Mouse (Mus musculus) intestine, postnatal 0 days (tissue): ENCODE measurements around the gene Gm35549. TPM values are rescaled to one million over a fixed set of nuclear protein-coding genes. Genes with fewer than 3 reads are reported as not detected.

Experiments used
- ATAC-seq: fragments of 200-750 bp; cut with Nextera tagmentation; 2 replicates; pipeline ENCODE4 v1.8.0; 2017; ENCODE audit warnings: mild to moderate bottlenecking, moderate TSS enrichment, moderate library complexity
- H3K27ac ChIP-seq: fragments of 300-500 bp; sonication (generic); 2 replicates; pipeline ENCODE4 v1.5.1; 2014; ENCODE audit warnings: mild to moderate bottlenecking, low read depth, low read length, moderate library complexity
- H3K27me3 ChIP-seq: fragments of 300-500 bp; sonication (generic); replicated peaks from 2 replicates; pipeline ENCODE4 v1.6.1; 2014; ENCODE audit warnings: low read length, mixed read lengths; ENCODE audit not compliant: control insufficient read depth, insufficient read depth
- H3K36me3 ChIP-seq: fragments of 300-500 bp; sonication (generic); 2 replicates; pipeline ENCODE4 v1.6.1; 2014; ENCODE audit warnings: mild to moderate bottlenecking, moderate library complexity; ENCODE audit not compliant: control insufficient read depth, insufficient read depth
- H3K4me1 ChIP-seq: fragments of 300-500 bp; sonication (generic); replicated peaks from 2 replicates; pipeline ENCODE4 v1.6.1; 2014; ENCODE audit warnings: antibody characterized with exemption, low read length, mixed read lengths; ENCODE audit not compliant: control insufficient read depth, insufficient read depth
- H3K4me2 ChIP-seq: fragments of 300-500 bp; sonication (generic); replicated peaks from 2 replicates; pipeline ENCODE4 v1.6.1; 2014; ENCODE audit warnings: low read depth, mild to moderate bottlenecking, moderate library complexity
- H3K4me3 ChIP-seq: fragments of 300-500 bp; sonication (generic); 2 replicates; pipeline ENCODE4 v1.5.1; 2014; ENCODE audit warnings: low read depth, low read length
- H3K9ac ChIP-seq: fragments of 300-500 bp; sonication (generic); 2 replicates; pipeline ENCODE4 v1.6.1; 2014; ENCODE audit warnings: mild to moderate bottlenecking, low read depth, low read length
- H3K9me3 ChIP-seq: fragments of 300-500 bp; sonication (generic); 2 replicates; pipeline ENCODE4 v1.6.1; 2016; ENCODE audit warnings: mixed run types; ENCODE audit not compliant: control insufficient read depth
- CTCF ChIP-seq: sonication (generic); IDR thresholded peaks from 2 replicates; pipeline ENCODE4 v1.5.1; 2016; ENCODE audit warnings: low read depth, mild to moderate bottlenecking, control low read depth, antibody characterized with exemption, moderate library complexity
- WGBS: fragments of 180-500 bp; shearing (Covaris S2); extraction: QIAGEN DNeasy Blood & Tissue Kit; methylation state at CpG from one replicate; pipeline ENCODE4 v1.1.7; 2014; 5-methylcytosine and 5-hydroxymethylcytosine counted together
- polyA plus RNA-seq: library from polyadenylated mRNA; unstranded; fragments of >200 nt; fragmentation: Nextera tagmentation; extraction: Ambion mirVana; gene quantifications from 2 replicates; pipeline ENCODE4 v1.2.1, GENCODE M21; 2015

Gm35549 gene
- polyA plus RNA-seq, result not detected in 2 replicates

DNA sequence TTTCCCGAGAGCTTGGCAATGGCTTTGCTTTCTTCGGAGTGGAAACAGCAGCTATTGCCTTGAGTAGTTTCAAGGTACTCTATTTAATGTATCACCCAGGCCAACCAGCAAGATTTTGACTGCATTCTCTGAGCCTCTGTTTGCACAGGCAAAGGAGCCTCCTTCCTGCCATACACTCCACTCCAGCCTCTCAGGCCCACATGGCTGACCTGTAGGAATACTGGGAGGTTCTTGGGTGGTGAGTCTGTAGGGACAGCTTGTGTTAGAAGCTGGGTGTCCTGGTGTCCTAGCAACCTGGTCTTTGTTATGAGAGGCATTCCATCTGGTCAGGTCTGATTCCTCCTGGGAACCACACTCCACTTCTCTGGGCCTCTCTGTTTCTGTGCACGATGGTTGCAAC lies at the start of gene Gm35549:
Gm35549 (minus strand) TSS at position 276 of the 400 bp plus-strand sequence.
- no peak within 1 kb of the TSS for H3K4me2 ChIP-seq
- 0 out of 2 replicates have a peak, but pooled peaks cover 4% of the 10 kb centered on the region for H3K36me3 ChIP-seq
- ATAC-seq, result peak; percentile 25; the same call in 1 of the 2 replicates
- no peak within 1 kb of the TSS for H3K27ac ChIP-seq
- H3K9ac ChIP-seq, result no peak within 1 kb of the TSS
- no peaks in the 10 kb centered on the region for H3K4me1 ChIP-seq
- no peak for TF ChIP-seq CTCF
- H3K27me3 ChIP-seq, result no peaks in the 10 kb centered on the region
- WGBS, result 54% methylated on average over 3 of the region's 3 CpGs
- no peak within 1 kb of the TSS for H3K4me3 ChIP-seq
- H3K9me3 ChIP-seq, result 0 out of 2 replicates have a peak, but pooled peaks cover 3% of the 10 kb centered on the region

DNA sequence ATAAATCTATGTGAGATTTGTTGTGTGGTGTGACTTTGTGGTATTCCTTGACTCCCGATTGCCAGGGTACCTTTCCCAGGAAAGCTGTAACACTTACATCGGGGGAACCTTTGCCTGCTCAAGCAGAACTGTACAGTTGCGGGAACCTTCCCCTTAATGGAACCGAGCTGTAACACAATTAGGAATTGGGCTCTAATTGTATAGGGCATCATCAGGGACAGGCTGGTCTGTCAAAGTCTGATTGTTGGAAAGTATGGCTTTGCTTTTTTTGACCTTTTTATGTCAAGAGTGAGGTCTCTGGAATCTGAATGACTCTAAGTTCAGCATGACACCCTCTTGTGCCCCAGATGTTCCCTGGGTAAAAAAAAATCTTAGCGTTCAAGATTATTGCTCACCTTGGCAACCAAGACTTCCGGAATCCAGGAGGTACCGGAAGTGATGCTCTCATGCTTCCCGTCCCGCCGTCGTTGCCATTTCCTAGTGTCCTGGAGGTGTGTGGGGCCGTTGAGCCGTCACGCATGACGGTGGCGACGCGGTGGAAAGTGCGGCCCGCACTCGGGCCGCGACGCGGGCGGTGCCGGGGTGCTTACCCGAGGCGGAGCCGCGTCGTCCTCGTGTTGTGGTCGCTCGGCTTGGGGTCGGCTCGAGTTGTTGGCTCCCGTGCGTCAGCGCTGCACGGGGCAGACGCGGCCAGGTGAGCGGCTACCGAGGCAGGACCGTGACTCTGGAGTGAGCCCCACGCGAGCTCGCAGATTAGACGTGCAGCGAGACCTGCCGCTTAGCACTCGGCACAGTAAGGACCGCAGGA lies 42.7 kb upstream of the Gm35549 start:
- ATAC-seq, result peak; percentile 90
- H3K4me2 ChIP-seq, result peak overlapping the region; percentile 94
- no peaks in the 10 kb centered on the region for H3K27me3 ChIP-seq
- peak overlapping the region; percentile 81 for H3K9ac ChIP-seq
- H3K9me3 ChIP-seq, result 0 out of 2 replicates have a peak, but pooled peaks cover 2% of the 10 kb centered on the region
- peak overlapping the region; percentile 37 for H3K27ac ChIP-seq
- WGBS, result 7% methylated on average over 54 of the region's 54 CpGs
- no peaks in the 10 kb centered on the region for H3K4me1 ChIP-seq
- no peak for TF ChIP-seq CTCF
- H3K4me3 ChIP-seq, result peak overlapping the region; percentile 55
- H3K36me3 ChIP-seq, result no peaks in the 10 kb centered on the region; the same call in 1 of the 2 replicates

DNA sequence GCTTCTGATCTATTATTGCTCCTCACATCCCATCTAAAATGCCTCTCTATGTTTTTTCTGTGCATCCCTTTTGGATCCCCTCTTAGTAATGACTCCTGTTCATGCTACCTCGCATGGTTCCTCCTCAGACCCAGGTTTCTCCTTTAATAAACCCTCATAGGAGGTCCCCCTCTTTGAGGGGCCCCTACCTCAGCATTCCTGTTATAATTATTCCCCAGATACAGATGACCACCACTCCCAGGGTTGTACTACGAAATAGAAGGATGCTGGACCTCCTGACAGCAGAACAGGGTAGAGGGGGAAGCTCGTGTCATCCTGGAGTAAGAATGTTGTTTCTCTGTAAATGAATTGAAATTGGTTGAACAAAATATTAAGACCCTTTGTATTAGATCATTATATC lies 41.5 kb upstream of the Gm35549 start, which contains the start of gene Zkscan7:
Zkscan7 (plus strand) TSS at position 301 of the 400 bp plus-strand sequence.
- no peak for ATAC-seq
- H3K9ac ChIP-seq, result no peak within 1 kb of the TSS
- WGBS, result 90% methylated on average over 3 of the region's 3 CpGs

DNA sequence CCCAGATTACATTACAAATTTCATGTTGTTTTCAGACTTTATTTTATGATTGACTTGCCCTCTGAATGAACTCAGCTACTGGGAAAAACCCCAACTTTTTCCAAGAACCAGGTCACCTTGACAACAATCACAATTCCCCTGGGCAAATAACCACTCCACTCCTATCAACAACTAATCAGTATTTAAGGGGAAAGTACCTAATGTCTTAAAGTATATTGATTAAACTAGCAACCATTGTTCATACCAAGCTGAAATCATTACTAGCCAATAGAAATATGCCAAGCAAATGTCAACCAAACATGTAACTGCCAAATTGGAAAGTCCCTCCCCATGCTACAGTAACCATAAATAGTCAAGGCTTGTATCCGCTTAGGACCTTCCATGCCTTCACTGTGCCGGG lies 31.3 kb upstream of the Gm35549 start:
- no peak for ATAC-seq
- 93% methylated on average over 2 of the region's 2 CpGs for WGBS
- no peak overlapping the region for H3K4me2 ChIP-seq
- H3K27me3 ChIP-seq, result no peaks in the 10 kb centered on the region
- no peak overlapping the region for H3K9ac ChIP-seq
- no peaks in the 10 kb centered on the region for H3K4me1 ChIP-seq
- no peaks in the 10 kb centered on the region for H3K36me3 ChIP-seq
- no peak overlapping the region for H3K27ac ChIP-seq
- no peak overlapping the region for H3K4me3 ChIP-seq
- no peaks in the 10 kb centered on the region for H3K9me3 ChIP-seq
- TF ChIP-seq CTCF, result no peak

More for the DNA sequence above, 41.5 kb upstream of the Gm35549 start, which contains the start of gene Zkscan7:
- H3K4me1 ChIP-seq, result no peaks in the 10 kb centered on the region
- H3K9me3 ChIP-seq, result 0 out of 2 replicates have a peak, but pooled peaks cover 2% of the 10 kb centered on the region
- H3K36me3 ChIP-seq, result no peaks in the 10 kb centered on the region; the same call in 1 of the 2 replicates
- no peak for TF ChIP-seq CTCF
- H3K4me2 ChIP-seq, result peak within 1 kb of the TSS; percentile 94
- no peak within 1 kb of the TSS for H3K27ac ChIP-seq
- peak within 1 kb of the TSS; percentile 55 for H3K4me3 ChIP-seq
- H3K27me3 ChIP-seq, result no peaks in the 10 kb centered on the region

DNA sequence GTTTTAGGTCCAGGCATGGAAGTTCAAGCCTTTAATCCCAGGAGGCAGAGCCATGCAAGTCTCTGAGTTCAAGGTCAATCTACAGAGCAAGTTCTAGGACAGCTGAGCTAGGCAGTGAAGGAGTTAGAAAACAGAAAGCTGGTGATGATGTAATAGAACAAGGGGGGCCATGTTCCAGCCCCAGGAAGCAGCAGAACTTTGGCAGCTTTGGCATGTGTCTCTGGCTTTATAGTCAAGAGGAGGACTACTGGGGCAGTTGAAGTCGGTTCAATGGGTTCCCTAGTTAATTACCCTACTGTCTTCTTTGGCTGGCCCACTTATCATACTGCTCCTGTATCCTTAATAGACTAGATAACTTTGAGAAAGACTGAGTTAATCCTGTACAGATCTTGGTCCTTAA lies 30.8 kb upstream of the Gm35549 start:
- WGBS, result 54% methylated on average over 1 of the region's 1 CpGs
- H3K4me1 ChIP-seq, result no peaks in the 10 kb centered on the region
- TF ChIP-seq CTCF, result no peak
- no peak overlapping the region for H3K9ac ChIP-seq
- ATAC-seq, result no peak
- no peak overlapping the region for H3K27ac ChIP-seq
- no peaks in the 10 kb centered on the region for H3K36me3 ChIP-seq
- H3K4me2 ChIP-seq, result no peak overlapping the region
- no peaks in the 10 kb centered on the region for H3K9me3 ChIP-seq
- H3K4me3 ChIP-seq, result no peak overlapping the region
- H3K27me3 ChIP-seq, result no peaks in the 10 kb centered on the region

DNA sequence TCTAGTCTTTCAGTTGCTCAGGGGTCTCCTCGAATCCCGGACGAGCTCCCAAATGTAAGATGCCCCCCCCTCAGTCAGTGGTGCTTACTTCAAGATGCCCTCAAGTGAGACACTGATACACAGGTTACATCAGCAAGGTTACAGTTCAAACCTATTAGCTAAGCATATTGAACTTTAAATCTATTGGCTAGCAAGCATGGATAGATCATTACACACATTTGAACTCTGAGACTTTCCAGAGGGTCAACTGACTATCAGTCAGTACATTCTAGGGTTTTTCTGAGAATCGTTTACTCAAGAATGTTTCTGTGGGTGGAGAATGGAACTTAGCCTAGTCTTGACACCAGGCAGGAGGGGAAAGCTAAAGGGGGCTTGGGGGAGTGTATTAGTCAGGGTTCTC lies 28.8 kb upstream of the Gm35549 start:
- Histone ChIP-seq H3K36me3 (no peaks in the 10 kb centered on the region), H3K4me2 (no peak overlapping the region), H3K27me3 (no peaks in the 10 kb centered on the region), H3K9ac (no peak overlapping the region), H3K27ac (no peak overlapping the region), H3K4me3 (no peak overlapping the region), H3K4me1 (no peaks in the 10 kb centered on the region), H3K9me3 (no peaks in the 10 kb centered on the region)
- ATAC-seq, result no peak
- no peak for TF ChIP-seq CTCF
- 80% methylated on average over 4 of the region's 4 CpGs for WGBS
